Mouse (Mus musculus): ENCODE results near the gene Dpy19l1.

- TF ChIP-seq GATA1 (IDR thresholded peaks at IDR 0.05; ENCODE audit: borderline replicate concordance, low read length) (no peak), FLI1 (IDR thresholded peaks at IDR 0.05; ENCODE audit: low read length) (no peak)
Measured at GRCm38 (mm10) chr9:24488425-24489104, 14.4 kb downstream of the Dpy19l1 start.

Data from megakaryocyte, embryonic 14.5 days (primary cell).